Mouse (Mus musculus) megakaryocyte, adult 5-6 weeks (primary cell): ENCODE measurements around the gene Tbxas1. TPM values are rescaled to one million over a fixed set of nuclear protein-coding genes. Genes with fewer than 3 reads are reported as not detected.

ENCODE experiments used
- ATAC-seq: 2 replicates; pipeline ENCODE4 v1.8.0; 2016; ENCODE audit warnings: mild to moderate bottlenecking, inconsistent platforms; ENCODE audit not compliant: poor library complexity, severe bottlenecking
- total RNA-seq, 2 experiments: library from RNA; stranded (forward) in 1 of 2; stranded (reverse) in 1 of 2; fragments of 153-499, 151-499 nt in 1 of 2; fragments of 221-1000, 200-1000 nt in 1 of 2; gene quantifications; 2 replicates each; pipeline versions ENCODE4 v1.2.3 to v1.2.4; 2015 to 2017

The Tbxas1 gene
- total RNA-seq, 2 experiments from 2014 or later, result 25.1 to 33.0 TPM

GRCm38 (mm10) chr6:38887436-38887835, 12.2 kb downstream of the Tbxas1 start:
- ATAC-seq, result no peak

- ATAC-seq, result no peak
Observed at GRCm38 (mm10) chr6:38889156-38889555, 14.0 kb downstream of the Tbxas1 start.

- 0 out of 2 replicates have a peak, but pooled peaks have one; percentile 30 for ATAC-seq
Observed at GRCm38 (mm10) chr6:38892017-38892416, 16.8 kb downstream of the Tbxas1 start.

- ATAC-seq, result no peak
Observed at GRCm38 (mm10) chr6:38893615-38894014, 18.4 kb downstream of the Tbxas1 start.

- ATAC-seq, result peak; percentile 87
Observed at GRCm38 (mm10) chr6:38900073-38900472, 24.9 kb downstream of the Tbxas1 start.

- 0 out of 2 replicates have a peak, but pooled peaks have one; percentile 34 for ATAC-seq
Observed at GRCm38 (mm10) chr6:38900479-38901126, 25.4 kb downstream of the Tbxas1 start.

- ATAC-seq, result peak; percentile 75
Observed at GRCm38 (mm10) chr6:38901152-38901551, 25.9 kb downstream of the Tbxas1 start.

- ATAC-seq, result peak; percentile 28; the same call in 1 of the 2 replicates
Observed at GRCm38 (mm10) chr6:38901636-38902035, 26.4 kb downstream of the Tbxas1 start.

- ATAC-seq, result no peak
Observed at GRCm38 (mm10) chr6:38902820-38903439, 27.7 kb downstream of the Tbxas1 start.

- no peak for ATAC-seq
Observed at GRCm38 (mm10) chr6:38906005-38906404, 30.8 kb downstream of the Tbxas1 start.

GRCm38 (mm10) chr6:38908401-38908800, 33.2 kb downstream of the Tbxas1 start:
- ATAC-seq, result no peak

GRCm38 (mm10) chr6:38910828-38911559, 35.8 kb downstream of the Tbxas1 start:
- ATAC-seq, result peak; percentile 90

- no peak for ATAC-seq
Observed at GRCm38 (mm10) chr6:38912121-38912660, 37.0 kb downstream of the Tbxas1 start.

- ATAC-seq, result no peak
Observed at GRCm38 (mm10) chr6:38912845-38913244, 37.6 kb downstream of the Tbxas1 start.

- no peak for ATAC-seq
Observed at GRCm38 (mm10) chr6:38913386-38914042, 38.3 kb downstream of the Tbxas1 start.

- no peak for ATAC-seq
Observed at GRCm38 (mm10) chr6:38914181-38914580, 39.0 kb downstream of the Tbxas1 start.

GRCm38 (mm10) chr6:38915776-38916175, 40.6 kb downstream of the Tbxas1 start:
- no peak for ATAC-seq

- no peak for ATAC-seq
Observed at GRCm38 (mm10) chr6:38916571-38916970, 41.4 kb downstream of the Tbxas1 start.

GRCm38 (mm10) chr6:38917415-38917814, 42.2 kb downstream of the Tbxas1 start:
- no peak for ATAC-seq

- peak; percentile 74 for ATAC-seq
Observed at GRCm38 (mm10) chr6:38918728-38919127, 43.5 kb downstream of the Tbxas1 start.
